Mouse (Mus musculus) stomach, postnatal 0 days (tissue): ENCODE data around the gene Krt7.

Source experiments
- CTCF ChIP-seq: IDR thresholded peaks from 2 replicates; pipeline ENCODE4 v1.5.1; 2016; ENCODE audit warnings: antibody characterized with exemption, low read depth, mild to moderate bottlenecking, moderate library complexity
- EP300 ChIP-seq: optimal IDR thresholded peaks from 2 replicates; pipeline ENCODE3; 2016; ENCODE audit warnings: antibody characterized with exemption

DNA sequence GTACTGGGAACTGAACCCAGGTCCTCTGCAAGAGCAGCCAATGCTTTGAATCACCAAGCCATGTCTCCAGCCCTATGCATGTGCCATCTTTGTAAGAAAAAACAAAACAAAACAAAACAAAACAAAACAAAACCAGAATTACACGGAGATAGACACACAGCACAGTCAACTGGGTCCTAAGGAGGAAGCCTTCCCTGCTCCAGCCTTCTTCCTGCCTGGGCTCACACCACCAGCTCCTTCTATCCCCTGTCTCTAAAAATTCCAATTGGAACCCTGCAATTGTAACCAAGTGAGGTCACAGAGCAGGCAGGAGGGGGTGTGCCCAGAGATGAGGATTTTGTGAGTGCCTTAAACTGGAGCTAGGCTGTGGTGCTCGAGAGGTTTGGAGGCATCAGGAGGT is 36.6 kb downstream of the Krt7 start, which contains the start of gene Krt88:
- TF ChIP-seq CTCF: no peak
- no peak for TF ChIP-seq EP300
